Mouse (Mus musculus): ENCODE data around the gene Syce1l. TPM values are rescaled to one million over a fixed set of nuclear protein-coding genes. Genes with fewer than 3 reads are reported as not detected.
A peak's percentile ranks its signal among the peaks of the same experiment; 100 is the strongest.

Syce1l gene
- polyA plus RNA-seq (2012; rRNA removed): 0.61 and 0.62 TPM in 2 replicates

- Histone ChIP-seq H3K27ac (ENCODE audit: insufficient read depth, low read length) (no peak within 1 kb of the TSS), H3K4me3 (ENCODE audit: insufficient read depth, low read length) (no peak within 1 kb of the TSS), H3K4me1 (ENCODE audit: control insufficient read depth, insufficient read depth, low read length) (no peaks in the 10 kb centered on the region)
- no peak for TF ChIP-seq CTCF (IDR thresholded peaks at IDR 0.05; ENCODE audit: extremely low read depth, insufficient read depth, low read length)
- TF ChIP-seq POLR2A (IDR thresholded peaks at IDR 0.05; ENCODE audit: extremely low read depth, insufficient read depth, low read length): no peak
Measured at GRCm38 (mm10) chr8:113642926-113643325, at the start of gene Syce1l. Gene Syce1l (plus strand): TSS chr8:113643213.

DNA sequence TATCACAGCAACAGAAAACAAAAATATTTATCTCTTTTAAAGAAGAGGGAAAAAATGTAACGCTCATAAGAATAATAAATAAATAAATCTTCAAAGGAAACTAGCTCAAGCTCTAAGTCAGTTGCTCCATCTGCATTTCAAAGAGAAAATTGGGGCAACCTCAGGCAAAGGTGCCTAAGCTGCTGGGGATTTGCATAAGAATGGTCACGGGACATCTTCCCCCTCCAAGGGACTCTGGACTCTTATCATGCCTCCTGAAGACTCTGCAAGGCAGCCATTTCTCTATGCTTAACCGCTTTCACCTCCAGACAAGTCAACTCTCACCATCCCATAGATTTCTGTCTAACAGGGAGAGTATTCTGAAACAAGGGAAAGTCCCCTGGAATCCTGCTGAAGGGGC, 44.6 kb upstream of the Syce1l start:
- no peak for TF ChIP-seq POLR2A (IDR thresholded peaks at IDR 0.05; ENCODE audit: extremely low read depth, insufficient read depth, low read length)
- no peak for TF ChIP-seq CTCF (IDR thresholded peaks at IDR 0.05; ENCODE audit: extremely low read depth, insufficient read depth, low read length)
- no peaks in the 10 kb centered on the region for H3K4me1 ChIP-seq (ENCODE audit: control insufficient read depth, insufficient read depth, low read length)
- H3K27ac ChIP-seq (ENCODE audit: insufficient read depth, low read length): no peak overlapping the region
- no peak overlapping the region for H3K4me3 ChIP-seq (ENCODE audit: insufficient read depth, low read length)

DNA sequence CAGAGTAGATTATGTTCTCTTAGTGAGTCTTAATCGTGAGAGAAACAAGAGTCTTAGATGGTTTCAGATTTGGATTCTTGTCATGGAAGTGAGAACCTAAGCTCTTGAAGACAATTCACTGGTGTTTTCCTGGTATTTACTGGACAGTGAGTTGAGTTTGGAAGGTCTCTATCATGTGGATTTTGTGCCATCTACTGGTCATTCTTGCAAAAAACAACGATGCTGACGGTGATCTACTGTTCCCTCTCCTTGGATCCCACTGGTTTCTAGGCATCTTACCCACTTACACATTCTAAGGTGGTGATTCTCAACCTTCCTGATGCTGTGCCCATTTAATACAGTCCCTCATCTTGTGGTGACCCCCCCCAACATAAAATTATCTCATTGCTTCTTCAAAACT, 10.4 kb upstream of the Syce1l start:
- TF ChIP-seq POLR2A (IDR thresholded peaks at IDR 0.05; ENCODE audit: extremely low read depth, insufficient read depth, low read length) (no peak), CTCF (IDR thresholded peaks at IDR 0.05; ENCODE audit: extremely low read depth, insufficient read depth, low read length) (peak; percentile 62)
- Histone ChIP-seq H3K4me3 (ENCODE audit: insufficient read depth, low read length) (no peak overlapping the region), H3K4me1 (ENCODE audit: control insufficient read depth, insufficient read depth, low read length) (no peaks in the 10 kb centered on the region), H3K27ac (ENCODE audit: insufficient read depth, low read length) (no peak overlapping the region)

GRCm38 (mm10) chr8:113634161-113634560, 8.9 kb upstream of the Syce1l start:
- Histone ChIP-seq H3K27ac (ENCODE audit: insufficient read depth, low read length) (no peak overlapping the region), H3K4me3 (ENCODE audit: insufficient read depth, low read length) (peak overlapping the region; percentile 79; the same call in 1 of the 2 replicates), H3K4me1 (ENCODE audit: control insufficient read depth, insufficient read depth, low read length) (no peaks in the 10 kb centered on the region)
- TF ChIP-seq POLR2A (IDR thresholded peaks at IDR 0.05; ENCODE audit: extremely low read depth, insufficient read depth, low read length) (no peak), CTCF (IDR thresholded peaks at IDR 0.05; ENCODE audit: extremely low read depth, insufficient read depth, low read length) (no peak)

DNA sequence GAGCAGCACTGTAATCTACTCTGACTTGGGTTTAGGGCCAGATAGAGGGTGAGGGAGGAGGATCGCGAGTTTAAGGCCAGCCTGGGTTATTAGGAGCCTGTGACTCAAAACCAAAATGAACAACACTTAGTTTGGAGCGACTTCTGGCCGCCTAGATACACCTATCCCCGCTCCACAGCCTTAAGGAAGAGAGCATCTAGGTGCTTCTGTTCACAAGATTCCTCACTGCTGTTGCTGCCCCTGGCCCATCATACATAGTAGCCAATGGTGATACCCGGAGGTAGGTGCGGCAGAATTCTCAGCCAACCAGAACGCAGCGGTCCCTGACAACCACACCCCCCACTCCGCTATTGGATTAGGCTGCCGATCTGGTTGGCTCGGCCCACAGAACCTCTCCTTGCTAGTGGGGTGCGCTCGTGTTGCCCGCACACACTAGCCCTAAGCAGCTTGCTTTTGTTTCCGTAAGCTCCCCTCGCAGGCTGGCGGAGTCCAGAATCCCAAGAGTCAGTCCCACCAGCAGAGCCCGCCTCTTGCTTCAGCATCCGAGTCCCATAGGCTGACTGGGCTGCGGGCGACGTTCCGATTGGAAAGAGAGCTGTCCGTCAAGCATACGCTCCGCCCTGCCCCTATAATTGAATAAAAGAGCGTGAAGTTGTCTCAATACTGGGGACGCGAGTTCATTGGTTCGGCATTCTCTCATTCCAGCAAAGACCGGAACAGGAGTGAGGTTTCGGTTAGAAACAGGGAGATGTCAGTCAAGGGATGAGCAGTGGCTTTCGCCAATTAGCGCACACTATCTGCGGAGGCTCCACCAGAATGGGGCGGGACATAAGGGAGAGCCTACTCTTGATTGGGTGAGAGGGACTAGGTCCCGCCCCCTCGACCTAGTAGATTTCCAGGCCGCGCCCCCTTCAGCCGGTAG, 8.1 kb upstream of the Syce1l start, which contains the start of gene Mon1b:
Mon1b (plus strand) TSS at position 918 of the 922 bp plus-strand sequence.
- TF ChIP-seq POLR2A (IDR thresholded peaks at IDR 0.05; ENCODE audit: extremely low read depth, insufficient read depth, low read length) (peak; percentile 86), CTCF (IDR thresholded peaks at IDR 0.05; ENCODE audit: extremely low read depth, insufficient read depth, low read length) (no peak)
- Histone ChIP-seq H3K4me3 (ENCODE audit: insufficient read depth, low read length) (peak within 1 kb of the TSS; percentile 79), H3K27ac (ENCODE audit: insufficient read depth, low read length) (peak within 1 kb of the TSS; percentile 86), H3K4me1 (ENCODE audit: control insufficient read depth, insufficient read depth, low read length) (no peaks in the 10 kb centered on the region)

GRCm38 (mm10) chr8:113635592-113636279, 7.3 kb upstream of the Syce1l start:
- H3K4me1 ChIP-seq (ENCODE audit: control insufficient read depth, insufficient read depth, low read length): no peaks in the 10 kb centered on the region
- H3K4me3 ChIP-seq (ENCODE audit: insufficient read depth, low read length): peak overlapping the region; percentile 79
- TF ChIP-seq POLR2A (IDR thresholded peaks at IDR 0.05; ENCODE audit: extremely low read depth, insufficient read depth, low read length) (peak; percentile 81), CTCF (IDR thresholded peaks at IDR 0.05; ENCODE audit: extremely low read depth, insufficient read depth, low read length) (no peak)
- H3K27ac ChIP-seq (ENCODE audit: insufficient read depth, low read length): peak overlapping the region; percentile 86

GRCm38 (mm10) chr8:113636280-113636628, 6.8 kb upstream of the Syce1l start:
- H3K27ac ChIP-seq (ENCODE audit: insufficient read depth, low read length): no peak overlapping the region
- TF ChIP-seq CTCF (IDR thresholded peaks at IDR 0.05; ENCODE audit: extremely low read depth, insufficient read depth, low read length) (no peak), POLR2A (IDR thresholded peaks at IDR 0.05; ENCODE audit: extremely low read depth, insufficient read depth, low read length) (no peak)

DNA sequence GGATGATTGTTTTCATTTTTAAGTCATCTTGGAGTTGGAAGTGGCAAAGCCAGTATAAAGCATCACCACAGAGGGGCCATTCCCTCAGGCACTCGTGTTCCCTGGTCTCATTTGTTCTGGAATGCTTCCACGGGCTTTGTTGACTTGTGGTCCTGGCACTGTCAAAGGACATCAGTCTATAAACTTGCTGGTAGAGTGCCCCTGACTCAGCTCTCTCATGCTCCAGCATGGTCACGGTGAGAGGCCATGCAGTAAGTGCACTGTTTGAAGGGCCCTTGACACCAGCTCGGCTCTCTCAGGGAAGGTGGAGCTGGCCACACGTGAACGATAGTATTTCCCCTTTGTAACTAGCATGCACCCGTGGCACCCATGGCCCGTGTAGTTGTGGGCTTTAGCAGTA, 2.7 kb upstream of the Syce1l start:
- H3K4me1 ChIP-seq (ENCODE audit: control insufficient read depth, insufficient read depth, low read length): no peaks in the 10 kb centered on the region
- no peak overlapping the region for H3K4me3 ChIP-seq (ENCODE audit: insufficient read depth, low read length)
- no peak overlapping the region for H3K27ac ChIP-seq (ENCODE audit: insufficient read depth, low read length)
- TF ChIP-seq CTCF (IDR thresholded peaks at IDR 0.05; ENCODE audit: extremely low read depth, insufficient read depth, low read length) (no peak), POLR2A (IDR thresholded peaks at IDR 0.05; ENCODE audit: extremely low read depth, insufficient read depth, low read length) (no peak)

More at GRCm38 (mm10) chr8:113636280-113636628, 6.8 kb upstream of the Syce1l start:
- H3K4me3 ChIP-seq (ENCODE audit: insufficient read depth, low read length): peak overlapping the region; percentile 79
- H3K4me1 ChIP-seq (ENCODE audit: control insufficient read depth, insufficient read depth, low read length): no peaks in the 10 kb centered on the region

GRCm38 (mm10) chr8:113643479-113644210, 632 bp downstream of the Syce1l start:
- TF ChIP-seq POLR2A (IDR thresholded peaks at IDR 0.05; ENCODE audit: extremely low read depth, insufficient read depth, low read length): no peak
- TF ChIP-seq CTCF (IDR thresholded peaks at IDR 0.05; ENCODE audit: extremely low read depth, insufficient read depth, low read length): no peak
- Histone ChIP-seq H3K4me3 (ENCODE audit: insufficient read depth, low read length) (no peak overlapping the region), H3K4me1 (ENCODE audit: control insufficient read depth, insufficient read depth, low read length) (no peaks in the 10 kb centered on the region), H3K27ac (ENCODE audit: insufficient read depth, low read length) (no peak overlapping the region)

Data from cortical plate, adult 2 months (tissue).